ENCODE assay signal across 9 mouse cellular contexts in the genomic region with DNA sequence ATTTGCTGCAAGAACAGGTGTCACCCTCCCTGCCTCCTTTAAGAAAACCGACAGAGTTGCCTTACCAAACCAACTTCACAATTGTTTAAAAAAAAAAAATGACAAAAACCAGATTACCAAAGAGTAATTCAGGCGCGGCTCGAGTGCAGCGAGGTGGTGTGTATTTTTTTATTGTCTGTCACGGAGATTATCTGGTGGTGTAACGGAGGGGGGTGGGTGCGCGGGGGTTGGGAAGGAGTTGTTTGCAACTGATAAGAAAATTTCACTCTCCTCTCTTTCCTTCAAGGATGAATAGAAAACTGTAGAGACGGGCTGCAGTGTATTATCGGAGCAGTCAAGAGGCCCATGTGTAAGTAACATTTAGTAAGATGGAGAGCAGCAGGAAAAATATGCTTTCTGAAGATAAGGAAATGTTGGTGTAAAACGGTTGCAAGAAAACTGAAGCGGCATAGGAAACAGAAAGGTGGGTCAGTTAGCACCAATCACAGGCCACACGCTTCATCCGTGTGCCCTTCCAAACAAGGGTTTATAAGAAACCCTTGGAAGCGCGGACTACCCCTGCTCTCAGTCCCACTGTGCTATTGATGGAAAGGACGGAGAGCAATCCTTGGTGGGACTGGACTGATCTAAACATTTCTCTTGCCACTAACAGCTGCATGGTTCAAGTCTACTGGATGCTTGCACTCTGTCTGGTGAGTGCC. TPM values are rescaled to one million over a fixed set of nuclear protein-coding genes. Genes with fewer than 3 reads are reported as not detected.
DNase-seq lines count a peak whose midpoint lies in the region; ATAC-seq lines count a peak whose summit lies in the region.
"Had no signal": no experiment of that assay in that cellular context is flagged by ENCODE, and none has a peak within 500 bp of the region (broad histone marks: within the 10 kb centered on the region; RNA-seq: fewer than 3 reads in every experiment).

No protein-coding gene starts in this region.

- peak overlapping the region; percentile 60 for H3K4me2 ChIP-seq in heart, embryonic 11.5 days
- H3K4me2 ChIP-seq in midbrain, embryonic 11.5 days: peak overlapping the region; percentile 20; the same call in 1 of the 2 replicates

- H3K36me3 ChIP-seq in heart, embryonic 11.5 days (ENCODE audit: control insufficient read depth, insufficient read depth, low read length): no peaks in the 10 kb centered on the region
- no peaks in the 10 kb centered on the region for H3K36me3 ChIP-seq in midbrain, embryonic 11.5 days (ENCODE audit: control insufficient read depth, insufficient read depth, low read length)

- intact Hi-C loops in left cerebral cortex, postnatal 14 days (cut with DNase I): no loop called here

- H3K9ac ChIP-seq in heart, embryonic 11.5 days (ENCODE audit: low read depth, low read length): no peak overlapping the region; the same call in 1 of the 2 replicates
- H3K9ac ChIP-seq in midbrain, embryonic 11.5 days (ENCODE audit: low read length): no peak overlapping the region

- H3K4me3 ChIP-seq in heart, embryonic 11.5 days (ENCODE audit: low read depth, low read length): peak overlapping the region; percentile 34
- H3K4me3 ChIP-seq in midbrain, embryonic 11.5 days (ENCODE audit: low read depth, low read length): no peak overlapping the region

- peak overlapping the region; percentile 84 for H3K27ac ChIP-seq in heart, embryonic 11.5 days (ENCODE audit: low read depth, low read length)
- H3K27ac ChIP-seq in midbrain, embryonic 11.5 days (ENCODE audit: low read depth, low read length): no peak overlapping the region

- no peaks in the 10 kb centered on the region for H3K27me3 ChIP-seq in heart, embryonic 11.5 days (ENCODE audit: control insufficient read depth, insufficient read depth, low read length)
- no peaks in the 10 kb centered on the region for H3K27me3 ChIP-seq in midbrain, embryonic 11.5 days (ENCODE audit: control insufficient read depth, insufficient read depth, low read length)

- DNase-seq in heart, postnatal 4 days: no peak
- peak; percentile 99 for DNase-seq in MEL-GATA-1-ER (ENCODE audit: extremely low read depth, low read depth)
- no peak for DNase-seq in midbrain, embryonic 11.5 days (ENCODE audit: low spot score, missing footprints)
- no peak for DNase-seq in layer of hippocampus, postnatal 10 days (ENCODE audit: low spot score in 2 of 2)
- no peak for DNase-seq in left cerebral cortex, postnatal 14 days (ENCODE audit: low spot score in 2 of 2)
- no peak for DNase-seq in layer of hippocampus, postnatal 36 days
- DNase-seq: cerebellum, adult 11 months had no signal

- no peaks in the 10 kb centered on the region for H3K9me3 ChIP-seq in heart, embryonic 11.5 days (replicated peaks; ENCODE audit: control insufficient read depth, low read length)
- no peaks in the 10 kb centered on the region for H3K9me3 ChIP-seq in midbrain, embryonic 11.5 days (ENCODE audit: control insufficient read depth, low read length)

- ATAC-seq in heart, embryonic 11.5 days (replicated peaks; ENCODE audit: insufficient number of reproducible peaks, low FRiP score, low TSS enrichment): peak; percentile 77; the same call in 1 of the 2 replicates
- ATAC-seq in hematopoietic stem cell, adult 5-6 weeks (replicated peaks in 1 of 2; ENCODE audit: insufficient read depth in 1 of 2, low FRiP score in 2 of 2, low TSS enrichment in 1 of 2, low read depth in 1 of 2, poor library complexity in 2 of 2, severe bottlenecking in 2 of 2): peak; percentile 78 to 80
- ATAC-seq in midbrain, embryonic 11.5 days (ENCODE audit: low FRiP score): no peak

- WGBS in heart, embryonic 11.5 days (ENCODE audit: insufficient replicate concordance): 20% methylated on average over 18 of the region's 18 CpGs
- 37% methylated on average over 18 of the region's 18 CpGs for WGBS in midbrain, embryonic 11.5 days

- H3K4me1 ChIP-seq in heart, embryonic 11.5 days (ENCODE audit: control insufficient read depth, insufficient read depth, low read length): peaks cover 4% of the 10 kb centered on the region; the same call in 1 of the 2 replicates
- peaks cover 4% of the 10 kb centered on the region; the same call in 1 of the 2 replicates for H3K4me1 ChIP-seq in midbrain, embryonic 11.5 days (ENCODE audit: control insufficient read depth, insufficient read depth, low read length)

RNA-seq across cellular contexts. Expression of a gene that starts 17.2 kb away (rescaled TPM):
- 20.9 and 21.0 TPM in 2 replicates for polyA plus RNA-seq in heart, embryonic 11.5 days (2014; fragmentation: Nextera tagmentation; extraction: Ambion mirVana)
- total RNA-seq in heart, postnatal 4 days (2021): 10 to 100 TPM; 37.5 to 38.0 TPM
- total RNA-seq in hematopoietic stem cell, adult 5-6 weeks (2017): 131 and 146 TPM in 2 replicates
- 36.8 and 40.3 TPM in 2 replicates for polyA plus RNA-seq in midbrain, embryonic 11.5 days (2014; fragmentation: Nextera tagmentation; extraction: Ambion mirVana)
- total RNA-seq in layer of hippocampus, postnatal 10 days (2021): 100 to 1,000 TPM; 116 to 120 TPM
- total RNA-seq in left cerebral cortex, postnatal 14 days (2021): 100 to 1,000 TPM; 189 to 193 TPM
- total RNA-seq in layer of hippocampus, postnatal 36 days (2021): 100 to 1,000 TPM; 193 to 200 TPM
